Mouse (Mus musculus) kidney, adult 2 months (tissue): ENCODE results near the gene Galnt4. TPM values are rescaled to one million over a fixed set of nuclear protein-coding genes. Genes with fewer than 3 reads are reported as not detected.

Experiments used
- DNase-seq: peaks from one replicate; pipeline ENCODE4 v3.0.0; 2021
- H3K27ac ChIP-seq: fragments of 200-500 bp; 2 replicates; pipeline ENCODE4 v1.5.1; 2012; ENCODE audit warnings: low read depth, low read length, control low read depth, inconsistent platforms; ENCODE audit not compliant: insufficient read depth
- H3K27me3 ChIP-seq: fragments of 200-500 bp; replicated peaks from 2 replicates; pipeline ENCODE4 v1.6.1; 2012; ENCODE audit warnings: mild to moderate bottlenecking, moderate library complexity, low read length, inconsistent platforms; ENCODE audit not compliant: control insufficient read depth, insufficient read depth
- H3K36me3 ChIP-seq: fragments of 200-500 bp; 2 replicates; pipeline ENCODE4 v1.6.1; 2012; ENCODE audit warnings: mild to moderate bottlenecking, moderate library complexity, low read length, inconsistent platforms; ENCODE audit not compliant: control insufficient read depth, insufficient read depth
- H3K4me1 ChIP-seq: fragments of 200-500 bp; 2 replicates; pipeline ENCODE4 v1.6.1; 2011; ENCODE audit warnings: low read length; ENCODE audit not compliant: control insufficient read depth, insufficient read depth
- H3K4me3 ChIP-seq: fragments of 200-500 bp; 2 replicates; pipeline ENCODE4 v1.5.1; 2011; ENCODE audit warnings: mild to moderate bottlenecking, low read depth, low read length, control low read depth; ENCODE audit not compliant: insufficient read depth
- CTCF ChIP-seq: fragments of 200-500 bp; conservative IDR thresholded peaks from 2 replicates; pipeline ENCODE4 v1.5.1; 2011; ENCODE audit warnings: low read depth, mild to moderate bottlenecking, control low read depth, low read length, moderate library complexity, mixed read lengths; ENCODE audit not compliant: insufficient read depth, insufficient read length
- POLR2A ChIP-seq: fragments of 200-500 bp; IDR thresholded peaks from one replicate; pipeline ENCODE4 v1.6.1; 2011; ENCODE audit warnings: low read depth, low read length, control low read depth
- whole genome bisulfite sequencing: fragments of 180-500 bp; shearing (Covaris S2); methylation state at CpG from one replicate; pipeline ENCODE4 v1.1.7; 2018; 5-methylcytosine and 5-hydroxymethylcytosine counted together
- polyA plus RNA-seq: library from polyadenylated mRNA; depleted of rRNA; stranded (reverse); fragments of >200 nt; gene quantifications from 2 replicates; pipeline ENCODE4 v1.2.3, GENCODE M21; 2012

Galnt4 gene
- polyA plus RNA-seq, 1 experiment, result 1.7 TPM

- no peaks in the 10 kb centered on the region for H3K27me3 ChIP-seq
- H3K4me3 ChIP-seq, result no peak overlapping the region
- DNase-seq, result peak; percentile 51
- no peak overlapping the region for H3K27ac ChIP-seq
- H3K36me3 ChIP-seq, result no peaks in the 10 kb centered on the region
- TF ChIP-seq CTCF (peak; percentile 67), POLR2A (no peak)
- no peaks in the 10 kb centered on the region for H3K4me1 ChIP-seq
- WGBS, result 50% methylated on average over 10 of the region's 10 CpGs
Measured at GRCm38 (mm10) chr10:99097374-99097773, 10.6 kb upstream of the Galnt4 start.

GRCm38 (mm10) chr10:99105522-99105921 lies 2.4 kb upstream of the Galnt4 start:
- H3K4me3 ChIP-seq, result no peak overlapping the region
- no peaks in the 10 kb centered on the region for H3K36me3 ChIP-seq
- no peak overlapping the region for H3K27ac ChIP-seq
- no peak for DNase-seq
- H3K4me1 ChIP-seq, result peaks cover 6% of the 10 kb centered on the region
- 87% methylated on average over 3 of the region's 3 CpGs for WGBS
- no peak for TF ChIP-seq CTCF
- no peaks in the 10 kb centered on the region for H3K27me3 ChIP-seq

- peak overlapping the region; percentile 94 for H3K4me3 ChIP-seq
- H3K4me1 ChIP-seq, result peaks cover 6% of the 10 kb centered on the region
- no peak for DNase-seq
- TF ChIP-seq CTCF (no peak), POLR2A (no peak)
- H3K27me3 ChIP-seq, result no peaks in the 10 kb centered on the region
- H3K27ac ChIP-seq, result no peak overlapping the region
- 23% methylated on average over 8 of the region's 8 CpGs for WGBS
- no peaks in the 10 kb centered on the region for H3K36me3 ChIP-seq
Measured at GRCm38 (mm10) chr10:99106311-99106702, 1.7 kb upstream of the Galnt4 start.

DNA sequence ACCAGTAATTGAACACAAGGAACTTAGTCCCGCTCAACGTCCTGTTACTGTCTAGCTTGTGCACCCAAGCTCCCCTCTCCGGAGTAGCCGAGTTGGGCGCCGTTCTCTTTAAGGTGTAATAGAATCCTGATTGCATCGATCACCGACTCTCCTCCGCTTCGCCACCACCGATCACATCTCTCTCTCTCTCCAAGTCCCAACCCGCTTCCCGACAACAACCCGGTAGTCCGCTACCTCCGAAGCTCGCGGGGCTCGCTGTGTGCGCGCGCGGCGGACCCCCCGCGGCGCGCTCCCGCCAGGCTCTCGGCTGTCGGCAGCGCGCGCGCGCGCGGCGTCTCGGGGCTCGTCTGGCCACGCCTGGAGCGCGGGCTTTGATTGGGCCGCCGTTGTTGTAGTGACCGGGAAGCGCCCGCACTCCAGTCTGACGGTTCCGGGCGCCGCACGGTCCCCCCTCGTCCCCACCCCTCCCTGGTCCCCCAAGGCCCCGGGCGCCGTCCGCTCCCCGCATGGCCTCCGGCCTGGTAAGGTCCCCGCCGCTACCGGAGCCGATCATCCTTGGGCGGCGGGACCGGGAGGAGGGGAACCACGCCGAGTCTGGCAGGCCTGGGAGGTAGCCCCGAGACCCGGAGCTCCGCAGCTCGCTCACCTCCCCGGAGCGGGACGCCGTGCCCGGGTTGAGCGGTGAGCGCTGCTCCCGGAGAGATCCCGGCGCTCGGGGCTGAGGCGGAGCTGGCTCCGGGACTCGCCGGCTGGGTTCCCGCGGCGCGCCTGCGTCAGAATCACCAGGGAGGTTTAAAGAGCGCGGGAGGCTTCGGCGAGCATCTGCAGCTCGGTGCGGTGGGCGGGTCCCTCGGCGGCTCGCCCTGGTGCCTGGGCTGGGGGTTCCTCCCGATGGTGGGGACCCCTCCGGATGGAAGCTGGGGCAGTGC lies 992 bp upstream of the Galnt4 start, which contains the start of gene Poc1b:
TSS of gene Poc1b (plus strand) at position 334 of the 929 bp plus-strand sequence.
- peak; percentile 92 for DNase-seq
- no peak for TF ChIP-seq CTCF
- TF ChIP-seq POLR2A, result no peak
- Histone ChIP-seq H3K4me1 (peaks cover 6% of the 10 kb centered on the region), H3K27ac (peak within 1 kb of the TSS; percentile 79), H3K4me3 (peak within 1 kb of the TSS; percentile 94), H3K27me3 (no peaks in the 10 kb centered on the region), H3K36me3 (no peaks in the 10 kb centered on the region)
- WGBS, result under 1% methylated on average over 103 of the region's 106 CpGs

GRCm38 (mm10) chr10:99108431-99108982 lies 548 bp downstream of the Galnt4 start:
- Histone ChIP-seq H3K4me3 (peak overlapping the region; percentile 94), H3K27ac (peak overlapping the region; percentile 33; the same call in 1 of the 2 replicates), H3K27me3 (no peaks in the 10 kb centered on the region), H3K4me1 (peaks cover 6% of the 10 kb centered on the region), H3K36me3 (no peaks in the 10 kb centered on the region)
- 29% methylated on average over 12 of the region's 12 CpGs for WGBS
- no peak for DNase-seq
- no peak for TF ChIP-seq POLR2A
- TF ChIP-seq CTCF, result no peak

- Histone ChIP-seq H3K4me3 (no peak overlapping the region), H3K4me1 (peaks cover 8% of the 10 kb centered on the region; the same call in 1 of the 2 replicates), H3K27me3 (no peaks in the 10 kb centered on the region), H3K27ac (no peak overlapping the region), H3K36me3 (no peaks in the 10 kb centered on the region)
- no peak for DNase-seq
- 40% methylated on average over 3 of the region's 3 CpGs for WGBS
- TF ChIP-seq POLR2A (no peak), CTCF (no peak)
Measured at GRCm38 (mm10) chr10:99113533-99113932, 5.6 kb downstream of the Galnt4 start.

DNA sequence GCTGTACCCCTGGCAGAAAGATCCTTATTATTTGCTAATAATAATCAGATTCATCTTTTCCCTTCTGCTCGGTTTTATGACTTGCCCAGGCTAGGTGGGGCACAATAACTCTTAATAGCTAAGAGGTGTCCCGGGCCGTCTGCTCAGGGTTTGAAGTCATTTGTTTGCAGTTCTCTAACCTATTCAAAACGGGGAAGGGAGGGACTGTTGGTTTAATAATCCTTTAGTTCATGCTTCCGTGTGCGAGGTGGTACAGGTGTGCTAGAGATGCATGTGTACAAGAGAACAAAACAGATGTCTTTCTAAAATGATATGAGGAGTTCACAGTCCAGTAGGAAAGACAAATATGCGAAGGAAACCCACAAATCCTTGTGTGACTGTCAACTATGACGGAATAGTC lies 6.3 kb downstream of the Galnt4 start:
- Histone ChIP-seq H3K4me3 (no peak overlapping the region), H3K27ac (no peak overlapping the region), H3K4me1 (0 out of 2 replicates have a peak, but pooled peaks cover 6% of the 10 kb centered on the region), H3K27me3 (no peaks in the 10 kb centered on the region), H3K36me3 (no peaks in the 10 kb centered on the region)
- no peak for DNase-seq
- TF ChIP-seq CTCF (no peak), POLR2A (no peak)
- 89% methylated on average over 8 of the region's 8 CpGs for WGBS
